Mouse (Mus musculus) neural tube, embryonic 14.5 days (tissue): ENCODE measurements around the gene Slc7a4. TPM values are rescaled to one million over a fixed set of nuclear protein-coding genes. Genes with fewer than 3 reads are reported as not detected.
A peak's percentile ranks its signal among the peaks of the same experiment; 100 is the strongest.
"Not testable (repeated sequence)": the region's sequence is repeated elsewhere in the genome, so short reads cannot be mapped to it uniquely, and the experiment has no call there.

Source experiments
- ATAC-seq: fragments of 200-750 bp; cut with Nextera tagmentation; 2 replicates; pipeline ENCODE4 v1.8.0; 2017; ENCODE audit warnings: low read depth, mild to moderate bottlenecking, moderate TSS enrichment, moderate library complexity
- H3K27ac ChIP-seq: fragments of 300-500 bp; sonication (generic); 2 replicates; pipeline ENCODE4 v1.5.1; 2014; ENCODE audit warnings: low read depth, mild to moderate bottlenecking, control low read depth, low read length, moderate library complexity, mixed read lengths
- H3K27me3 ChIP-seq: fragments of 300-500 bp; sonication (generic); 2 replicates; pipeline ENCODE4 v1.6.1; 2014; ENCODE audit warnings: low read length; ENCODE audit not compliant: control insufficient read depth, insufficient read depth
- H3K36me3 ChIP-seq: fragments of 300-500 bp; sonication (generic); 2 replicates; pipeline ENCODE4 v1.6.1; 2014; ENCODE audit warnings: low read length, mixed read lengths; ENCODE audit not compliant: control insufficient read depth, insufficient read depth
- H3K4me1 ChIP-seq: fragments of 300-500 bp; sonication (generic); 2 replicates; pipeline ENCODE4 v1.6.1; 2014; ENCODE audit warnings: low read length; ENCODE audit not compliant: control insufficient read depth, insufficient read depth
- H3K4me2 ChIP-seq: fragments of 300-500 bp; sonication (generic); 2 replicates; pipeline ENCODE4 v1.6.1; 2014; ENCODE audit warnings: mild to moderate bottlenecking, low read depth, low read length, control low read depth
- H3K4me3 ChIP-seq: fragments of 300-500 bp; sonication (generic); 2 replicates; pipeline ENCODE4 v1.5.1; 2014; ENCODE audit warnings: low read depth, low read length, control low read depth, mixed read lengths
- H3K9ac ChIP-seq: fragments of 300-500 bp; sonication (generic); replicated peaks from 2 replicates; pipeline ENCODE4 v1.6.1; 2014; ENCODE audit warnings: low read depth, mild to moderate bottlenecking, control low read depth, low read length, mixed read lengths
- H3K9me3 ChIP-seq: fragments of 300-500 bp; sonication (generic); 2 replicates; pipeline ENCODE4 v1.6.1; 2016; ENCODE audit warnings: low read length; ENCODE audit not compliant: control insufficient read depth
- WGBS: fragments of 180-500 bp; shearing (Covaris S2); extraction: QIAGEN DNeasy Blood & Tissue Kit; methylation state at CpG from one replicate; pipeline ENCODE4 v1.1.7; 2014; 5-methylcytosine and 5-hydroxymethylcytosine counted together
- polyA plus RNA-seq: library from polyadenylated mRNA; unstranded; fragments of >200 nt; fragmentation: Nextera tagmentation; extraction: Ambion mirVana; gene quantifications from 2 replicates; pipeline ENCODE4 v1.2.1, GENCODE M21; 2014

The Slc7a4 gene
- polyA plus RNA-seq, 1 experiment from 2014 or later = 39.1 TPM

GRCm38 (mm10) chr16:17557947-17558480 is 25.0 kb downstream of the Slc7a4 start:
- H3K4me1 ChIP-seq = peaks cover 5% of the 10 kb centered on the region; the same call in 1 of the 2 replicates
- no peaks in the 10 kb centered on the region for H3K27me3 ChIP-seq
- WGBS = 2% methylated on average over 5 of the region's 5 CpGs
- no peak for ATAC-seq
- H3K4me3 ChIP-seq = no peak overlapping the region
- no peak overlapping the region for H3K9ac ChIP-seq
- no peak overlapping the region for H3K27ac ChIP-seq
- H3K9me3 ChIP-seq = no peaks in the 10 kb centered on the region
- no peaks in the 10 kb centered on the region for H3K36me3 ChIP-seq
- H3K4me2 ChIP-seq = peak overlapping the region; percentile 8; the same call in 1 of the 2 replicates

GRCm38 (mm10) chr16:17556907-17557306 is 26.1 kb downstream of the Slc7a4 start:
- Histone ChIP-seq H3K27ac (no peak overlapping the region), H3K9me3 (no peaks in the 10 kb centered on the region), H3K9ac (no peak overlapping the region), H3K4me1 (peaks cover 5% of the 10 kb centered on the region; the same call in 1 of the 2 replicates), H3K27me3 (no peaks in the 10 kb centered on the region), H3K4me3 (no peak overlapping the region), H3K36me3 (no peaks in the 10 kb centered on the region), H3K4me2 (no peak overlapping the region)
- ATAC-seq = no peak
- WGBS = 69% methylated on average over 4 of the region's 4 CpGs

- Histone ChIP-seq H3K36me3 (no peaks in the 10 kb centered on the region), H3K4me1 (no peaks in the 10 kb centered on the region), H3K9me3 (no peaks in the 10 kb centered on the region), H3K4me3 (no peak overlapping the region), H3K27me3 (no peaks in the 10 kb centered on the region), H3K4me2 (no peak overlapping the region), H3K27ac (no peak overlapping the region), H3K9ac (no peak overlapping the region)
- no peak for ATAC-seq
- WGBS = 90% methylated on average over 4 of the region's 4 CpGs
These were observed 26.8 kb downstream of the Slc7a4 start for GRCm38 (mm10) chr16:17556180-17556579.

GRCm38 (mm10) chr16:17554702-17555101 is 28.3 kb downstream of the Slc7a4 start:
- H3K9ac ChIP-seq, H3K4me2 ChIP-seq, H3K27ac ChIP-seq, H3K9me3 ChIP-seq, H3K27me3 ChIP-seq, ATAC-seq, H3K4me3 ChIP-seq, H3K36me3 ChIP-seq, H3K4me1 ChIP-seq: not testable (repeated sequence)
- 9% methylated on average over 4 of the region's 4 CpGs for WGBS

- Histone ChIP-seq H3K27ac (peak overlapping the region; percentile 0; the same call in 1 of the 2 replicates), H3K36me3 (no peaks in the 10 kb centered on the region), H3K27me3 (no peaks in the 10 kb centered on the region), H3K4me2 (peak overlapping the region; percentile 30), H3K9ac (0 out of 2 replicates have a peak overlapping the region, but pooled peaks have one; percentile 21), H3K4me3 (no peak overlapping the region), H3K4me1 (no peaks in the 10 kb centered on the region), H3K9me3 (no peaks in the 10 kb centered on the region)
- peak; percentile 88 for ATAC-seq
- WGBS = 3% methylated on average over 18 of the region's 18 CpGs
These were observed 28.9 kb downstream of the Slc7a4 start for GRCm38 (mm10) chr16:17553910-17554685.

GRCm38 (mm10) chr16:17552837-17553236 is 30.2 kb downstream of the Slc7a4 start:
- ATAC-seq = no peak
- Histone ChIP-seq H3K4me3 (no peak overlapping the region), H3K9ac (no peak overlapping the region), H3K27me3 (no peaks in the 10 kb centered on the region), H3K9me3 (no peaks in the 10 kb centered on the region), H3K4me1 (no peaks in the 10 kb centered on the region), H3K4me2 (no peak overlapping the region), H3K36me3 (no peaks in the 10 kb centered on the region), H3K27ac (no peak overlapping the region)
- 86% methylated on average over 7 of the region's 7 CpGs for WGBS

- ATAC-seq = no peak
- no peaks in the 10 kb centered on the region for H3K4me1 ChIP-seq
- 84% methylated on average over 2 of the region's 2 CpGs for WGBS
These were observed 40.4 kb downstream of the Slc7a4 start for GRCm38 (mm10) chr16:17542632-17543031.

GRCm38 (mm10) chr16:17536584-17536983 is 46.4 kb downstream of the Slc7a4 start:
- ATAC-seq = no peak
- WGBS = 95% methylated on average over 3 of the region's 3 CpGs
- Histone ChIP-seq H3K4me2 (no peak overlapping the region), H3K4me1 (peaks cover 6% of the 10 kb centered on the region; the same call in 1 of the 2 replicates), H3K27me3 (no peaks in the 10 kb centered on the region), H3K4me3 (no peak overlapping the region), H3K36me3 (no peaks in the 10 kb centered on the region), H3K27ac (no peak overlapping the region), H3K9ac (no peak overlapping the region), H3K9me3 (no peaks in the 10 kb centered on the region)

More at GRCm38 (mm10) chr16:17542632-17543031, 40.4 kb downstream of the Slc7a4 start:
- no peak overlapping the region for H3K9ac ChIP-seq
- H3K27ac ChIP-seq = no peak overlapping the region
- no peaks in the 10 kb centered on the region for H3K27me3 ChIP-seq
- no peaks in the 10 kb centered on the region for H3K36me3 ChIP-seq
- H3K4me3 ChIP-seq = no peak overlapping the region
- H3K4me2 ChIP-seq = no peak overlapping the region
- H3K9me3 ChIP-seq = no peaks in the 10 kb centered on the region

GRCm38 (mm10) chr16:17532676-17533329 is 50.2 kb downstream of the Slc7a4 start:
- Histone ChIP-seq H3K4me3 (no peak overlapping the region), H3K9ac (no peak overlapping the region), H3K27me3 (no peaks in the 10 kb centered on the region), H3K36me3 (peaks cover 4% of the 10 kb centered on the region; the same call in 1 of the 2 replicates), H3K4me1 (peaks cover 17% of the 10 kb centered on the region), H3K27ac (no peak overlapping the region), H3K9me3 (no peaks in the 10 kb centered on the region), H3K4me2 (no peak overlapping the region)
- WGBS = 72% methylated on average over 14 of the region's 14 CpGs
- ATAC-seq = no peak
